In the genomic region with DNA sequence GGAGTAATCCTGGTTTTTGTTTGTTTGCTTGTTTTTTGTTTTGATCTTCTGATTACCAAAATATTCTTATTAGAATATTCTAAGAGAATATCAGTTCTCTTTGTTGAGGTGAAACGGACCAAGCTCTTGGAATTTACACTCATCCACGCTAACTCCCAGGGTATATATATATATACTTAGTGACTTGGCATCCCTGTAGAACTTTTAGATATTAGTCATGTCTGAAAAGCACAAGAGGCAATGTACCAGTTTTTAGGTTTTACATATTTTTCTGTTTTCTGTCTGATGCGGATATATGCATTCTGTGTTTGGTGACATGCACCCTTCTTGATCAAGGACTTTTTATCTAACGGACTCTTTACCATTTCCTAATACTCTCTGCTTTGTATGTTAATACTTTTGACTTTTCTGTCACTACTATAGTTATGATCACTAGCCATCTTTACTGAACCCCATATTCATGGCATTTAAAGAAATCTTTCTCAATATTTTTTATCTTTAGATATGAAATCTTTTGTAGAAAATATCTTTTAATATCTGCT, we compare ENCODE assay signal across 8 mouse cellular contexts. TPM values are rescaled to one million over a fixed set of nuclear protein-coding genes. Genes with fewer than 3 reads are reported as not detected.
DNase-seq lines count a peak whose midpoint lies in the region; ATAC-seq lines count a peak whose summit lies in the region.

No protein-coding gene starts in this region.

- H3K27me3 ChIP-seq in heart, embryonic 15.5 days: no peaks in the 10 kb centered on the region
- H3K27me3 ChIP-seq in hindbrain, embryonic 12.5 days: no peaks in the 10 kb centered on the region
- H3K27me3 ChIP-seq in midbrain, embryonic 11.5 days (ENCODE audit: control insufficient read depth, insufficient read depth, low read length): no peaks in the 10 kb centered on the region

- H3K4me2 ChIP-seq in heart, embryonic 15.5 days: peak overlapping the region; percentile 80
- peak overlapping the region; percentile 85 for H3K4me2 ChIP-seq in hindbrain, embryonic 12.5 days (replicated peaks)
- H3K4me2 ChIP-seq in midbrain, embryonic 11.5 days: peak overlapping the region; percentile 76

- H3K4me3 ChIP-seq in heart, embryonic 15.5 days: peak overlapping the region; percentile 56
- H3K4me3 ChIP-seq in hindbrain, embryonic 12.5 days: peak overlapping the region; percentile 57
- peak overlapping the region; percentile 56 for H3K4me3 ChIP-seq in midbrain, embryonic 11.5 days (ENCODE audit: low read depth, low read length)

- 24% methylated on average over 4 of the region's 4 CpGs for WGBS in heart, embryonic 15.5 days
- 42% methylated on average over 4 of the region's 4 CpGs for WGBS in hindbrain, embryonic 12.5 days
- 43% methylated on average over 4 of the region's 4 CpGs for WGBS in midbrain, embryonic 11.5 days

- DNase-seq in heart, postnatal 25 days (ENCODE audit: low spot score): no peak
- peak; percentile 50 for DNase-seq in MEL-GATA-1-ER (ENCODE audit: extremely low read depth, low read depth)
- no peak for DNase-seq in midbrain, embryonic 11.5 days (ENCODE audit: low spot score, missing footprints)
- no peak for DNase-seq in embryo, embryonic 9.5 days (ENCODE audit: extremely low spot score)
- DNase-seq in thymus, postnatal 10 days (ENCODE audit: low spot score in 2 of 2): no peak
- no peak for DNase-seq in spleen, postnatal 14 days (ENCODE audit: low spot score in 2 of 2)

- intact Hi-C loops in heart, postnatal 25 days (cut with DNase I): loop anchor here (2.0 to 5.0 kb wide), 3 partner anchors 16 to 285 kb away; a partner anchor contains a TSS

- H3K9me3 ChIP-seq in heart, embryonic 15.5 days (replicated peaks): no peaks in the 10 kb centered on the region
- no peaks in the 10 kb centered on the region for H3K9me3 ChIP-seq in hindbrain, embryonic 12.5 days (replicated peaks)
- no peaks in the 10 kb centered on the region for H3K9me3 ChIP-seq in midbrain, embryonic 11.5 days (ENCODE audit: control insufficient read depth, low read length)

- H3K36me3 ChIP-seq in heart, embryonic 15.5 days: no peaks in the 10 kb centered on the region
- H3K36me3 ChIP-seq in hindbrain, embryonic 12.5 days: no peaks in the 10 kb centered on the region
- H3K36me3 ChIP-seq in midbrain, embryonic 11.5 days (ENCODE audit: control insufficient read depth, insufficient read depth, low read length): no peaks in the 10 kb centered on the region

- peak overlapping the region; percentile 81 for H3K27ac ChIP-seq in heart, embryonic 15.5 days
- H3K27ac ChIP-seq in hindbrain, embryonic 12.5 days: peak overlapping the region; percentile 76
- H3K27ac ChIP-seq in midbrain, embryonic 11.5 days (ENCODE audit: low read depth, low read length): no peak overlapping the region

- H3K4me1 ChIP-seq in heart, embryonic 15.5 days (replicated peaks): peaks cover 11% of the 10 kb centered on the region
- H3K4me1 ChIP-seq in hindbrain, embryonic 12.5 days: peaks cover 7% of the 10 kb centered on the region; the same call in 1 of the 2 replicates
- H3K4me1 ChIP-seq in midbrain, embryonic 11.5 days (ENCODE audit: control insufficient read depth, insufficient read depth, low read length): peaks cover 3% of the 10 kb centered on the region

- no peak for ATAC-seq in heart, embryonic 15.5 days (replicated peaks; ENCODE audit: insufficient number of reproducible peaks, insufficient read depth, low FRiP score, low read depth)
- peak; percentile 36; the same call in 1 of the 2 replicates for ATAC-seq in hindbrain, embryonic 12.5 days (ENCODE audit: low FRiP score)
- ATAC-seq in midbrain, embryonic 11.5 days (ENCODE audit: low FRiP score): peak; percentile 39; the same call in 1 of the 2 replicates

- H3K9ac ChIP-seq in heart, embryonic 15.5 days: peak overlapping the region; percentile 52
- peak overlapping the region; percentile 71 for H3K9ac ChIP-seq in hindbrain, embryonic 12.5 days
- H3K9ac ChIP-seq in midbrain, embryonic 11.5 days (ENCODE audit: low read length): peak overlapping the region; percentile 77

RNA-seq across cellular contexts. Expression of a gene that starts 18.1 kb away (rescaled TPM):
- 4.0 TPM in 2 replicates for polyA plus RNA-seq in heart, embryonic 15.5 days (2015; fragmentation: Nextera tagmentation; extraction: Ambion mirVana)
- 1 to 10 TPM; 4.6 to 4.7 TPM for total RNA-seq in heart, postnatal 25 days (2021)
- polyA plus RNA-seq in hindbrain, embryonic 12.5 days (2016; fragmentation: Nextera tagmentation; extraction: Ambion mirVana): 2.7 and 3.3 TPM in 2 replicates
- polyA plus RNA-seq in midbrain, embryonic 11.5 days (2014; fragmentation: Nextera tagmentation; extraction: Ambion mirVana): 1.6 TPM in 2 replicates

RNA-seq across cellular contexts. Expression of a gene that starts 28.4 kb away (rescaled TPM):
- polyA plus RNA-seq in heart, embryonic 15.5 days (2015; fragmentation: Nextera tagmentation; extraction: Ambion mirVana): 4.9 and 6.9 TPM in 2 replicates
- total RNA-seq in heart, postnatal 25 days (2021): 1 to 10 TPM; 2.3 to 2.4 TPM
- 8.5 and 11.3 TPM in 2 replicates for polyA plus RNA-seq in hindbrain, embryonic 12.5 days (2016; fragmentation: Nextera tagmentation; extraction: Ambion mirVana)
- 10.9 and 12.4 TPM in 2 replicates for polyA plus RNA-seq in midbrain, embryonic 11.5 days (2014; fragmentation: Nextera tagmentation; extraction: Ambion mirVana)

RNA-seq across cellular contexts. Expression of a gene that starts 49.6 kb away (rescaled TPM):
- polyA plus RNA-seq in heart, embryonic 15.5 days (2015; fragmentation: Nextera tagmentation; extraction: Ambion mirVana): 9.7 and 11.4 TPM in 2 replicates
- total RNA-seq in heart, postnatal 25 days (2021): 1 to 10 TPM; 3.2 TPM
- polyA plus RNA-seq in hindbrain, embryonic 12.5 days (2016; fragmentation: Nextera tagmentation; extraction: Ambion mirVana): 15.7 and 17.1 TPM in 2 replicates
- polyA plus RNA-seq in midbrain, embryonic 11.5 days (2014; fragmentation: Nextera tagmentation; extraction: Ambion mirVana): 19.5 and 21.3 TPM in 2 replicates
